Mouse (Mus musculus): ENCODE measurements around the gene Myo1h. TPM values are rescaled to one million over a fixed set of nuclear protein-coding genes. Genes with fewer than 3 reads are reported as not detected.

Myo1h gene
- polyA plus RNA-seq, 1 experiment from 2014 or later, result 0.74 TPM

DNA sequence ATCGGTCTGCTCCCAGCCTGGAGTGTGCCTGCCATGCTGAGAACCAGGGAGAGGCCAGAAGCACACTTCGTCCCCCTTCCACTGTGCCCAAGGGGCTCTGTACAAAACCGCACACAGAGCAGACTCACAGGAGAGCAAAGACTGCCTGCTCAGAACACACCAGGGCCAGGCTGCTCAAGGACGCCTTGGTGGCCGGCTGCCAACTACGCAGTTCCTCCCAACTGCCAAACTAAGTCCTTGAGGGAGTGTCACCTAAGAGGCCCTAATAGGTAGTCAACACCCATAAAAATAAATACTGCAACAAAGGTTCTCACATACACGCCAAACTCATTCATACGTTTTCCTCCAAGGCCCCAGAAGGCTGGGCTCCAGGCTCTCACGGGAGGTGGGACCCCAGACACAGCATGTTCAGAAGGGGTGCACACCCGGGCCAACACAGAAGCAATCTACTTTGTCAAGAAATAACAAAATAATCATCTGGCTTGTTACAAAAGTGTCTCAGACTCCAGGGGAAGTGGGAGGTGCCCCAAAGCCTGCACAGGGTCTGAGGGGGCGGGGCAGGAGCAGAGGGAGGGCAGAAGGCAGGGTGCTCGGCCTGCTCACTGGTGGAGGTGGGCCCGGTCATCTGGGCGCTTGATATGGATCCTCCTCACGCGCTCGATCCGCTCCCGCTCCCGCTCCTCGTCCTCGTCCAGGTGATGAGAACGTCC, 76.2 kb downstream of the Myo1h start:
- no peak for ATAC-seq (ENCODE audit: low FRiP score, low TSS enrichment)
- Histone ChIP-seq H3K4me2 (ENCODE audit: low read length) (no peak overlapping the region), H3K36me3 (ENCODE audit: control insufficient read depth, insufficient read depth, low read length) (peaks cover 97% of the 10 kb centered on the region), H3K27ac (replicated peaks; ENCODE audit: low read depth, low read length) (no peak overlapping the region), H3K9me3 (ENCODE audit: control insufficient read depth, low read length) (no peaks in the 10 kb centered on the region), H3K4me1 (ENCODE audit: control insufficient read depth, insufficient read depth, low read length) (no peaks in the 10 kb centered on the region), H3K4me3 (replicated peaks; ENCODE audit: low read depth, low read length) (no peak overlapping the region), H3K9ac (replicated peaks; ENCODE audit: low read length) (no peak overlapping the region), H3K27me3 (ENCODE audit: control insufficient read depth, insufficient read depth, low read length) (no peaks in the 10 kb centered on the region)
- WGBS, result 93% methylated on average over 23 of the region's 23 CpGs
- no peak for DNase-seq

GRCm38 (mm10) chr5:114368121-114368520, 79.2 kb downstream of the Myo1h start:
- Histone ChIP-seq H3K4me2 (ENCODE audit: low read length) (no peak overlapping the region), H3K9me3 (ENCODE audit: control insufficient read depth, low read length) (no peaks in the 10 kb centered on the region), H3K4me1 (ENCODE audit: control insufficient read depth, insufficient read depth, low read length) (no peaks in the 10 kb centered on the region), H3K27ac (replicated peaks; ENCODE audit: low read depth, low read length) (no peak overlapping the region), H3K4me3 (replicated peaks; ENCODE audit: low read depth, low read length) (no peak overlapping the region), H3K36me3 (ENCODE audit: control insufficient read depth, insufficient read depth, low read length) (peaks cover 99% of the 10 kb centered on the region), H3K27me3 (ENCODE audit: control insufficient read depth, insufficient read depth, low read length) (no peaks in the 10 kb centered on the region), H3K9ac (replicated peaks; ENCODE audit: low read length) (no peak overlapping the region)
- DNase-seq (no peak), ATAC-seq (ENCODE audit: low FRiP score, low TSS enrichment) (no peak)
- WGBS, result 91% methylated on average over 14 of the region's 14 CpGs

DNA sequence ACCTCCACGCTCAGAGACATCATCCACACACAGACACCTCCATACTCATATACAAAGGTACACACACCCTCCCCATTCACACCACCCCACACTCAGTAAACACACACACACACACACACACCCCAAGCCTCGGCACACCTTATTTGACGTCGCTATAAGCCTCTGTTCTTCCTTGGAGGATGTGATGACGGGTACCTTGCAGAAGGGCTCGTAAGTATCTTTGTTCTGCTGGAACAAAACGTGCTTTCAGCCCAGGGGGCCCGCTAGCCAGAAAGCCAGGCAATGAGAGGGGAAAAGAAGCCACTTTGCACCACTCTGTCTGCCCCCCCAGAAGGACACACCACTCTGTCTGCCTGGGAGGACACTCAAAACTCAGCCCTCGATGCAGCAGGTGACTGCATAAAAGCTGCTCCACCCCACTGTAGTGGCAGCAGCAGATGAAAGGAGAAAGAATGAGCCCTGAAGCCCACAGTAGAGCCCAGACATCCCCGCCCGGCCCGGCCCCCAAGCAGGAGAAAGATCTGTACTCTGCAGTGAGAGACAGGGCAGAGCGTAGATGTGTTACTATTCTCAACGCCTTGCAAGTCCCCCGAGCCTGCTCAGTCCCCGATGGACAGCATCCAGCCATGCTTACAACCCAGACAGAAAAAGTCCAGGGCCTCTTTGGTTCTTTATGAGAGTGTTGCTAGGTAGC, 80.0 kb downstream of the Myo1h start:
- Histone ChIP-seq H3K27me3 (ENCODE audit: control insufficient read depth, insufficient read depth, low read length) (no peaks in the 10 kb centered on the region), H3K9ac (replicated peaks; ENCODE audit: low read length) (no peak overlapping the region), H3K27ac (replicated peaks; ENCODE audit: low read depth, low read length) (no peak overlapping the region), H3K4me3 (replicated peaks; ENCODE audit: low read depth, low read length) (no peak overlapping the region), H3K9me3 (ENCODE audit: control insufficient read depth, low read length) (no peaks in the 10 kb centered on the region), H3K36me3 (ENCODE audit: control insufficient read depth, insufficient read depth, low read length) (peaks cover 99% of the 10 kb centered on the region), H3K4me2 (ENCODE audit: low read length) (no peak overlapping the region), H3K4me1 (ENCODE audit: control insufficient read depth, insufficient read depth, low read length) (no peaks in the 10 kb centered on the region)
- DNase-seq (no peak), ATAC-seq (ENCODE audit: low FRiP score, low TSS enrichment) (no peak)
- 91% methylated on average over 16 of the region's 16 CpGs for whole genome bisulfite sequencing

GRCm38 (mm10) chr5:114369921-114370320, 81.0 kb downstream of the Myo1h start:
- Histone ChIP-seq H3K4me2 (ENCODE audit: low read length) (no peak overlapping the region), H3K9ac (replicated peaks; ENCODE audit: low read length) (no peak overlapping the region), H3K9me3 (ENCODE audit: control insufficient read depth, low read length) (no peaks in the 10 kb centered on the region), H3K27me3 (ENCODE audit: control insufficient read depth, insufficient read depth, low read length) (no peaks in the 10 kb centered on the region), H3K36me3 (ENCODE audit: control insufficient read depth, insufficient read depth, low read length) (peaks cover 99% of the 10 kb centered on the region), H3K27ac (replicated peaks; ENCODE audit: low read depth, low read length) (no peak overlapping the region), H3K4me1 (ENCODE audit: control insufficient read depth, insufficient read depth, low read length) (no peaks in the 10 kb centered on the region), H3K4me3 (replicated peaks; ENCODE audit: low read depth, low read length) (no peak overlapping the region)
- ATAC-seq (ENCODE audit: low FRiP score, low TSS enrichment), result no peak
- 94% methylated on average over 9 of the region's 9 CpGs for WGBS
- no peak for DNase-seq

- Histone ChIP-seq H3K9ac (replicated peaks; ENCODE audit: low read length) (no peak overlapping the region), H3K4me1 (ENCODE audit: control insufficient read depth, insufficient read depth, low read length) (no peaks in the 10 kb centered on the region), H3K27ac (replicated peaks; ENCODE audit: low read depth, low read length) (0 out of 2 replicates have a peak overlapping the region, but pooled peaks have one; percentile 41), H3K4me3 (replicated peaks; ENCODE audit: low read depth, low read length) (no peak overlapping the region), H3K36me3 (ENCODE audit: control insufficient read depth, insufficient read depth, low read length) (peaks cover 95% of the 10 kb centered on the region), H3K9me3 (ENCODE audit: control insufficient read depth, low read length) (no peaks in the 10 kb centered on the region), H3K4me2 (ENCODE audit: low read length) (no peak overlapping the region), H3K27me3 (ENCODE audit: control insufficient read depth, insufficient read depth, low read length) (no peaks in the 10 kb centered on the region)
- 83% methylated on average over 9 of the region's 9 CpGs for WGBS
- DNase-seq (peak; percentile 31), ATAC-seq (ENCODE audit: low FRiP score, low TSS enrichment) (no peak)
Observed at GRCm38 (mm10) chr5:114370371-114370776, 81.4 kb downstream of the Myo1h start.

DNA sequence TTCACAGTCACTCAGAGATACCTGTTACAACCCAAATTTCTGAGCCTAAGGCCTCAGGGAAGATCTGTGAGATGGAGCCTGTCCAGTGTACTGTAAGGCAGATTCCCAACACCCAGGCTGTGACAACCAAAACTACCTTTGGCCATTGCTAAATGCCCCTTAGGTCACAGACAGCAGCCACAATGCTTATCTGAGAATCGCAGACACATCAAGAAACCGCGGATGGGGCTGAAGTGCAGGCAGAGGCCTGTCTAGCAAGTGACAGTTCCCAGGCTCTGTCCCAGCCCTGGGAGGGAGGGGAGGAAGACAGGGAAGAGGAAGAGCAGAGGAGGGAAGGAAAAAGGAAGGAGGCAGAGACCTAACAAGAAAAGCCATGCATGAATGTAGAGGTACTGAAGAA, 82.4 kb downstream of the Myo1h start:
- no peaks in the 10 kb centered on the region for H3K4me1 ChIP-seq (ENCODE audit: control insufficient read depth, insufficient read depth, low read length)
- ATAC-seq (ENCODE audit: low FRiP score, low TSS enrichment), result no peak
- H3K36me3 ChIP-seq (ENCODE audit: control insufficient read depth, insufficient read depth, low read length), result peaks cover 94% of the 10 kb centered on the region
- 89% methylated on average over 3 of the region's 3 CpGs for WGBS
- no peak overlapping the region for H3K27ac ChIP-seq (replicated peaks; ENCODE audit: low read depth, low read length)
- H3K4me2 ChIP-seq (ENCODE audit: low read length), result no peak overlapping the region
- no peak for DNase-seq
- no peaks in the 10 kb centered on the region for H3K27me3 ChIP-seq (ENCODE audit: control insufficient read depth, insufficient read depth, low read length)
- H3K4me3 ChIP-seq (replicated peaks; ENCODE audit: low read depth, low read length), result no peak overlapping the region
- H3K9me3 ChIP-seq (ENCODE audit: control insufficient read depth, low read length), result no peaks in the 10 kb centered on the region
- H3K9ac ChIP-seq (replicated peaks; ENCODE audit: low read length), result no peak overlapping the region

DNA sequence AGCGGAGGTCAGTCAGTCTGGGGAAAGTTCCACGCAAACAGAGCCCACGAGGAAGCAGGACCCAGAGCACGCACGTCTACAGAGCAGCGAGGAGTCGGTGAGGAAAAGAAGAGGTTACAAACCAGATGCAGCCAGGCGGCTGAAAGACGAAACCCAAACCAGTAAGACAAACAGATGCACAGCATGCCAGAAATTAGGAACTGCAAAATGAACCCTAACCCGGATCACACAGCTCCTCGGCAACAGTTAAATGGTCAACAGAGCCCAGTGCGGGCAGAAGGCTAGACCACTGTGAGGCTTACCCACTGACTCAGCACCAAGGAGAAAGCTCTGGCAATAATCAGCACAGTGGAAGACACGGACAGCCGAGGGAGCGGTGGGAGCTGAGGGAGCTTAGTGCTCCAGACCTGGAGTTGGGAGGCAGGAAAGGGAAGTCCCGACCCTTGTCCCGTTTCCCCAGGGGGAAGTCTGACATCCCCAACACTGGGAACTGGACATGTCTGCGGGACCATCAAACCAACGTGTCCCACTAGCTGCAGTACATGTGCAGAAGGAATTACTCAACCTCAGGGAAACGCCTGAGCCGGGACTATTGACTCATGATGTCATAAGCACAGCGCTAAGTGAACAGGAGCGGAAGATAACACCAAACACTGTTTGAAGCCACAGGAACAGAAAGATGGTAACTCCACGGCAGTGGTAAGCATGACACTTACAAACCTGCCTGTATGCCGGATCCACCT, 82.9 kb downstream of the Myo1h start:
- Histone ChIP-seq H3K36me3 (ENCODE audit: control insufficient read depth, insufficient read depth, low read length) (peaks cover 89% of the 10 kb centered on the region), H3K27me3 (ENCODE audit: control insufficient read depth, insufficient read depth, low read length) (no peaks in the 10 kb centered on the region), H3K27ac (replicated peaks; ENCODE audit: low read depth, low read length) (no peak overlapping the region), H3K4me3 (replicated peaks; ENCODE audit: low read depth, low read length) (no peak overlapping the region), H3K9ac (replicated peaks; ENCODE audit: low read length) (no peak overlapping the region), H3K9me3 (ENCODE audit: control insufficient read depth, low read length) (no peaks in the 10 kb centered on the region), H3K4me2 (ENCODE audit: low read length) (no peak overlapping the region), H3K4me1 (ENCODE audit: control insufficient read depth, insufficient read depth, low read length) (no peaks in the 10 kb centered on the region; the same call in 1 of the 2 replicates)
- DNase-seq, result no peak
- ATAC-seq (ENCODE audit: low FRiP score, low TSS enrichment), result no peak
- WGBS, result 86% methylated on average over 25 of the region's 25 CpGs

DNA sequence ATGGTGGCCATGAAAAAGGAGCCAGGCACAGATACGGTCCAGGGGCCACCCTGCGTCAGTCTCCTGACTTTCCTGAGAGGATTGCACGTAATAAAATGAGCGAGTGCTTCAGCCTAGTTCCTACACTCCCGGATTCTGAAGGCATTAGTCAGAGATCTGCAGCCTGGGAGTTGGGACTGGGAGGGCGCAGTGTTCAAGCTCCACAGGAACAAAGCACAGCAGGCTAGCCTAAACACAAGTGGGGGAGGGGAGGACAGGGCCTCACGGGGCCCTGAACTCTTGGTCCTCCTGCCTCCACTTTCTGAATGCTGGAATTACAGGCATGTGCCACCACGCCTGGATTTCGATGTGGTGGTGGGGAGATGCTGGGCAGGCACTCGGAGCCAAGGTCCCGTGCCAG, 83.6 kb downstream of the Myo1h start:
- Histone ChIP-seq H3K36me3 (ENCODE audit: control insufficient read depth, insufficient read depth, low read length) (peaks cover 82% of the 10 kb centered on the region), H3K4me3 (replicated peaks; ENCODE audit: low read depth, low read length) (no peak overlapping the region), H3K27me3 (ENCODE audit: control insufficient read depth, insufficient read depth, low read length) (no peaks in the 10 kb centered on the region), H3K27ac (replicated peaks; ENCODE audit: low read depth, low read length) (no peak overlapping the region), H3K4me2 (ENCODE audit: low read length) (no peak overlapping the region), H3K9ac (replicated peaks; ENCODE audit: low read length) (no peak overlapping the region), H3K4me1 (ENCODE audit: control insufficient read depth, insufficient read depth, low read length) (peaks cover 5% of the 10 kb centered on the region; the same call in 1 of the 2 replicates), H3K9me3 (ENCODE audit: control insufficient read depth, low read length) (no peaks in the 10 kb centered on the region)
- no peak for ATAC-seq (ENCODE audit: low FRiP score, low TSS enrichment)
- DNase-seq, result peak; percentile 13
- 40% methylated on average over 11 of the region's 11 CpGs for WGBS
